Mouse (Mus musculus) kidney, embryonic 16.5 days (tissue): ENCODE results near the gene Nup214. TPM values are rescaled to one million over a fixed set of nuclear protein-coding genes. Genes with fewer than 3 reads are reported as not detected.

Experiments used
- ATAC-seq: fragments of 200-750 bp; cut with Nextera tagmentation; 2 replicates; pipeline ENCODE4 v1.8.0; 2017; ENCODE audit warnings: moderate TSS enrichment; ENCODE audit not compliant: low FRiP score, low TSS enrichment
- H3K27ac ChIP-seq: fragments of 300-500 bp; sonication (generic); 2 replicates; pipeline ENCODE4 v1.5.1; 2014; ENCODE audit warnings: low read length
- H3K27me3 ChIP-seq: fragments of 300-500 bp; sonication (generic); 2 replicates; pipeline ENCODE4 v1.6.1; 2014; ENCODE audit warnings: low read length, control low read depth, mixed read lengths; ENCODE audit not compliant: insufficient read depth
- H3K36me3 ChIP-seq: fragments of 300-500 bp; sonication (generic); 2 replicates; pipeline ENCODE4 v1.6.1; 2014; ENCODE audit warnings: low read length, control low read depth, mixed read lengths; ENCODE audit not compliant: insufficient read depth
- H3K4me1 ChIP-seq: fragments of 300-500 bp; sonication (generic); 2 replicates; pipeline ENCODE4 v1.6.1; 2014; ENCODE audit warnings: low read length, control low read depth, mixed read lengths; ENCODE audit not compliant: insufficient read depth
- H3K4me2 ChIP-seq: fragments of 300-500 bp; sonication (generic); replicated peaks from 2 replicates; pipeline ENCODE4 v1.6.1; 2014; ENCODE audit warnings: low read depth, low read length
- H3K4me3 ChIP-seq: fragments of 300-500 bp; sonication (generic); 2 replicates; pipeline ENCODE4 v1.5.1; 2014; ENCODE audit warnings: mild to moderate bottlenecking, low read length
- H3K9ac ChIP-seq: fragments of 300-500 bp; sonication (generic); replicated peaks from 2 replicates; pipeline ENCODE4 v1.6.1; 2014; ENCODE audit warnings: low read length
- H3K9me3 ChIP-seq: fragments of 300-500 bp; sonication (generic); 2 replicates; pipeline ENCODE4 v1.6.1; 2016; ENCODE audit warnings: low read length, control low read depth
- WGBS: fragments of 180-500 bp; shearing (Covaris S2); extraction: QIAGEN DNeasy Blood & Tissue Kit; methylation state at CpG from one replicate; pipeline ENCODE4 v1.1.7; 2014; 5-methylcytosine and 5-hydroxymethylcytosine counted together
- polyA plus RNA-seq: library from polyadenylated mRNA; unstranded; fragments of >200 nt; fragmentation: Nextera tagmentation; extraction: Ambion mirVana; gene quantifications from 2 replicates; pipeline ENCODE4 v1.2.1, GENCODE M21; 2015

Nup214 gene
- polyA plus RNA-seq, 1 experiment from 2014 or later: 70.2 TPM

- H3K9me3 ChIP-seq: no peaks in the 10 kb centered on the region
- H3K9ac ChIP-seq: no peak overlapping the region
- 89% methylated on average over 9 of the region's 9 CpGs for WGBS
- H3K4me1 ChIP-seq: no peaks in the 10 kb centered on the region
- H3K4me3 ChIP-seq: no peak overlapping the region
- no peaks in the 10 kb centered on the region for H3K27me3 ChIP-seq
- no peak overlapping the region for H3K4me2 ChIP-seq
- peaks cover 74% of the 10 kb centered on the region for H3K36me3 ChIP-seq
- ATAC-seq: no peak
- H3K27ac ChIP-seq: no peak overlapping the region
These were observed 20.7 kb downstream of the Nup214 start for GRCm38 (mm10) chr2:31994896-31995295.

- H3K36me3 ChIP-seq: peaks cover 72% of the 10 kb centered on the region
These were observed 21.8 kb downstream of the Nup214 start for GRCm38 (mm10) chr2:31996060-31996459.

GRCm38 (mm10) chr2:31997539-31997938, 23.3 kb downstream of the Nup214 start:
- WGBS: 92% methylated on average over 5 of the region's 5 CpGs

More at GRCm38 (mm10) chr2:31996060-31996459, 21.8 kb downstream of the Nup214 start:
- Histone ChIP-seq H3K9ac (no peak overlapping the region), H3K4me1 (no peaks in the 10 kb centered on the region), H3K4me3 (no peak overlapping the region), H3K27ac (no peak overlapping the region), H3K27me3 (no peaks in the 10 kb centered on the region), H3K9me3 (no peaks in the 10 kb centered on the region), H3K4me2 (no peak overlapping the region)
- 93% methylated on average over 13 of the region's 13 CpGs for WGBS
- ATAC-seq: no peak

GRCm38 (mm10) chr2:31998443-31998842, 24.2 kb downstream of the Nup214 start:
- Histone ChIP-seq H3K9ac (no peak overlapping the region), H3K4me2 (no peak overlapping the region), H3K9me3 (no peaks in the 10 kb centered on the region), H3K27ac (no peak overlapping the region), H3K36me3 (peaks cover 70% of the 10 kb centered on the region), H3K27me3 (no peaks in the 10 kb centered on the region), H3K4me3 (no peak overlapping the region), H3K4me1 (no peaks in the 10 kb centered on the region)
- WGBS: 76% methylated on average over 2 of the region's 2 CpGs
- no peak for ATAC-seq

More at GRCm38 (mm10) chr2:31997539-31997938, 23.3 kb downstream of the Nup214 start:
- Histone ChIP-seq H3K4me1 (no peaks in the 10 kb centered on the region), H3K9me3 (no peaks in the 10 kb centered on the region), H3K4me3 (no peak overlapping the region), H3K4me2 (no peak overlapping the region), H3K36me3 (peaks cover 65% of the 10 kb centered on the region), H3K27me3 (no peaks in the 10 kb centered on the region), H3K27ac (no peak overlapping the region), H3K9ac (no peak overlapping the region)
- ATAC-seq: no peak

GRCm38 (mm10) chr2:32008311-32008710, 34.1 kb downstream of the Nup214 start:
- Histone ChIP-seq H3K4me2 (no peak overlapping the region), H3K4me1 (no peaks in the 10 kb centered on the region), H3K4me3 (no peak overlapping the region), H3K36me3 (peaks cover 73% of the 10 kb centered on the region), H3K9me3 (no peaks in the 10 kb centered on the region), H3K27ac (no peak overlapping the region), H3K9ac (no peak overlapping the region), H3K27me3 (no peaks in the 10 kb centered on the region)
- ATAC-seq: no peak
- WGBS: 86% methylated on average over 2 of the region's 2 CpGs

GRCm38 (mm10) chr2:32008716-32009115, 34.5 kb downstream of the Nup214 start:
- WGBS: 92% methylated on average over 11 of the region's 11 CpGs
- no peak overlapping the region for H3K4me3 ChIP-seq
- H3K27me3 ChIP-seq: no peaks in the 10 kb centered on the region
- H3K4me1 ChIP-seq: no peaks in the 10 kb centered on the region
- H3K27ac ChIP-seq: no peak overlapping the region
- H3K4me2 ChIP-seq: no peak overlapping the region
- H3K9ac ChIP-seq: no peak overlapping the region
- ATAC-seq: no peak
- peaks cover 73% of the 10 kb centered on the region for H3K36me3 ChIP-seq
- H3K9me3 ChIP-seq: no peaks in the 10 kb centered on the region

GRCm38 (mm10) chr2:32019704-32020103, 45.5 kb downstream of the Nup214 start:
- Histone ChIP-seq H3K9ac (no peak overlapping the region), H3K4me1 (no peaks in the 10 kb centered on the region), H3K36me3 (peaks cover 77% of the 10 kb centered on the region), H3K27me3 (no peaks in the 10 kb centered on the region), H3K4me3 (no peak overlapping the region), H3K9me3 (no peaks in the 10 kb centered on the region), H3K27ac (no peak overlapping the region), H3K4me2 (no peak overlapping the region)
- no peak for ATAC-seq
- WGBS: 75% methylated on average over 4 of the region's 4 CpGs

- no peaks in the 10 kb centered on the region for H3K4me1 ChIP-seq
- H3K9ac ChIP-seq: no peak overlapping the region
These were observed 46.0 kb downstream of the Nup214 start for GRCm38 (mm10) chr2:32020229-32020628.

GRCm38 (mm10) chr2:32024372-32024771, 50.1 kb downstream of the Nup214 start:
- Histone ChIP-seq H3K4me3 (no peak overlapping the region), H3K4me1 (no peaks in the 10 kb centered on the region), H3K36me3 (peaks cover 73% of the 10 kb centered on the region), H3K27me3 (no peaks in the 10 kb centered on the region), H3K4me2 (no peak overlapping the region), H3K27ac (no peak overlapping the region), H3K9ac (no peak overlapping the region), H3K9me3 (no peaks in the 10 kb centered on the region)
- no peak for ATAC-seq
- 92% methylated on average over 4 of the region's 4 CpGs for WGBS

More at GRCm38 (mm10) chr2:32020229-32020628, 46.0 kb downstream of the Nup214 start:
- H3K36me3 ChIP-seq: peaks cover 77% of the 10 kb centered on the region
- no peak overlapping the region for H3K27ac ChIP-seq
- no peak overlapping the region for H3K4me2 ChIP-seq
- no peaks in the 10 kb centered on the region for H3K9me3 ChIP-seq
- 95% methylated on average over 5 of the region's 5 CpGs for WGBS
- H3K27me3 ChIP-seq: no peaks in the 10 kb centered on the region
- no peak overlapping the region for H3K4me3 ChIP-seq
- ATAC-seq: no peak

GRCm38 (mm10) chr2:32029636-32030035, 55.4 kb downstream of the Nup214 start:
- no peak overlapping the region for H3K4me2 ChIP-seq
- no peaks in the 10 kb centered on the region for H3K27me3 ChIP-seq
- peaks cover 69% of the 10 kb centered on the region for H3K36me3 ChIP-seq
- no peak overlapping the region for H3K27ac ChIP-seq
- WGBS: 77% methylated on average over 3 of the region's 3 CpGs
- no peaks in the 10 kb centered on the region for H3K9me3 ChIP-seq
- H3K9ac ChIP-seq: no peak overlapping the region
- no peak for ATAC-seq
- H3K4me3 ChIP-seq: no peak overlapping the region
- H3K4me1 ChIP-seq: no peaks in the 10 kb centered on the region
